In the genomic region with DNA sequence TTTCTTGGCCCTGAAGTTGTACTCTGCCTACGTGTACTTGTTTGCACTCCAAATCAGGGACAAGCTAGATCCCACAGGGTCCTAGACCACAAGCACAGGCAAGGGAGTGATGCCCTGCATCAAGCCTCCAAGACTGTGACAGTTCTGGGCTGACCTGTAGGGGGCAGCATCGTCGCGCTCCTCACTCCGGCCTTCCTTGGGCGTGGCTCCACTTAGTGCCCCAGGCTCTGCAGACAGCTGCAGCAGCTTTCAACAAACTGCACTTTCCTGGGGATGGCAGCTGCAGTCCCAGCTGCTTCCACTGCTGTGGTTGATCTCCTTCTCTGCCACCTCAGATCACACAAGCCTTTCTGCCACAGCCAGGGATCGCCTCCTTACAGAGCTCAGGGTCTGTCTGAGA, we compare ENCODE assay signal across 8 mouse cellular contexts.
DNase-seq lines count a peak whose midpoint lies in the region; ATAC-seq and TF ChIP-seq lines count a peak whose summit lies in the region.

No protein-coding gene starts in this region.

- no peaks in the 10 kb centered on the region for H3K4me1 ChIP-seq in bone marrow, adult 2 months (ENCODE audit: control insufficient read depth, insufficient read depth, low read length)
- no peaks in the 10 kb centered on the region for H3K4me1 ChIP-seq in embryonic facial prominence, embryonic 15.5 days
- H3K4me1 ChIP-seq in heart, embryonic 10.5 days, result peaks cover 9% of the 10 kb centered on the region; the same call in 1 of the 2 replicates
- 0 out of 2 replicates have a peak, but pooled peaks cover 2% of the 10 kb centered on the region for H3K4me1 ChIP-seq in kidney, embryonic 14.5 days (ENCODE audit: control insufficient read depth, insufficient read depth, low read length)
- H3K4me1 ChIP-seq in liver, adult 2 months (ENCODE audit: control insufficient read depth, insufficient read depth, low read length), result no peaks in the 10 kb centered on the region

- 7% methylated on average over 7 of the region's 7 CpGs for WGBS in bone marrow, adult 2 months
- 2% methylated on average over 7 of the region's 7 CpGs for WGBS in embryonic facial prominence, embryonic 15.5 days
- 2% methylated on average over 7 of the region's 7 CpGs for WGBS in heart, embryonic 10.5 days
- WGBS in kidney, embryonic 14.5 days, result 3% methylated on average over 7 of the region's 7 CpGs
- 6% methylated on average over 7 of the region's 7 CpGs for WGBS in liver, adult 2 months

- no peaks in the 10 kb centered on the region for H3K9me3 ChIP-seq in embryonic facial prominence, embryonic 15.5 days (replicated peaks)
- no peaks in the 10 kb centered on the region for H3K9me3 ChIP-seq in heart, embryonic 10.5 days
- no peaks in the 10 kb centered on the region for H3K9me3 ChIP-seq in kidney, embryonic 14.5 days (ENCODE audit: control insufficient read depth, low read length)

- H3K27me3 ChIP-seq in embryonic facial prominence, embryonic 15.5 days, result no peaks in the 10 kb centered on the region
- H3K27me3 ChIP-seq in heart, embryonic 10.5 days (ENCODE audit: insufficient read depth, poor library complexity, severe bottlenecking), result no peaks in the 10 kb centered on the region
- H3K27me3 ChIP-seq in kidney, embryonic 14.5 days (ENCODE audit: control insufficient read depth, insufficient read depth, low read length), result no peaks in the 10 kb centered on the region
- no peaks in the 10 kb centered on the region for H3K27me3 ChIP-seq in liver, adult 2 months (ENCODE audit: control insufficient read depth, insufficient read depth, low read length)
- H3K27me3 ChIP-seq in myocyte (ENCODE audit: control insufficient read depth, insufficient read depth, insufficient read length), result no peaks in the 10 kb centered on the region

- H3K36me3 ChIP-seq in embryonic facial prominence, embryonic 15.5 days, result no peaks in the 10 kb centered on the region
- no peaks in the 10 kb centered on the region for H3K36me3 ChIP-seq in heart, embryonic 10.5 days
- H3K36me3 ChIP-seq in kidney, embryonic 14.5 days (ENCODE audit: control insufficient read depth, insufficient read depth, low read length), result no peaks in the 10 kb centered on the region
- no peaks in the 10 kb centered on the region for H3K36me3 ChIP-seq in liver, adult 2 months (ENCODE audit: control insufficient read depth, insufficient read depth, low read length)
- no peaks in the 10 kb centered on the region for H3K36me3 ChIP-seq in myocyte (ENCODE audit: control insufficient read depth, insufficient read depth)

- no peak overlapping the region for H3ac ChIP-seq in myocyte (ENCODE audit: control insufficient read depth, insufficient read length)

- no peak overlapping the region for H3K4me2 ChIP-seq in embryonic facial prominence, embryonic 15.5 days (replicated peaks)
- no peak overlapping the region for H3K4me2 ChIP-seq in kidney, embryonic 14.5 days (replicated peaks; ENCODE audit: low read depth, low read length)
- H3K4me2 ChIP-seq in myocyte (ENCODE audit: low read depth), result no peak overlapping the region

- TF ChIP-seq CTCF in bone marrow, adult 2 months (IDR thresholded peaks at IDR 0.05; ENCODE audit: control insufficient read depth, insufficient read depth, low read length), result peak; percentile 86
- peak; percentile 86 for TF ChIP-seq CTCF in liver, adult 2 months (IDR thresholded peaks at IDR 0.05; ENCODE audit: low read depth, low read length)

- H3K27ac ChIP-seq in bone marrow, adult 2 months (ENCODE audit: control insufficient read depth, insufficient read depth, low read depth, low read length, poor library complexity), result no peak overlapping the region
- no peak overlapping the region for H3K27ac ChIP-seq in embryonic facial prominence, embryonic 15.5 days (replicated peaks)
- H3K27ac ChIP-seq in heart, embryonic 10.5 days, result no peak overlapping the region
- H3K27ac ChIP-seq in kidney, embryonic 14.5 days (ENCODE audit: low read depth, low read length), result no peak overlapping the region
- no peak overlapping the region for H3K27ac ChIP-seq in liver, adult 2 months (replicated peaks; ENCODE audit: insufficient read depth, low read depth, low read length)

- no peak for TF ChIP-seq POLR2A in bone marrow, adult 2 months (IDR thresholded peaks at IDR 0.05; ENCODE audit: borderline replicate concordance, control insufficient read depth, low read depth, low read length)
- TF ChIP-seq POLR2A in liver, adult 2 months (IDR thresholded peaks at IDR 0.05; ENCODE audit: extremely low read depth, insufficient read depth, low read length), result no peak
- no peak for TF ChIP-seq POLR2A in myocyte (IDR thresholded peaks at IDR 0.05; ENCODE audit: insufficient read length, low read depth)

- peak; percentile 82 for ATAC-seq in embryonic facial prominence, embryonic 15.5 days (ENCODE audit: insufficient number of reproducible peaks, low FRiP score, low TSS enrichment, low read depth)
- peak; percentile 81 for ATAC-seq in kidney, embryonic 14.5 days (ENCODE audit: low FRiP score, low TSS enrichment)

- no peak overlapping the region for H3K4me3 ChIP-seq in bone marrow, adult 2 months (replicated peaks; ENCODE audit: control insufficient read depth, low read depth, low read length)
- no peak overlapping the region for H3K4me3 ChIP-seq in embryonic facial prominence, embryonic 15.5 days (replicated peaks)
- no peak overlapping the region for H3K4me3 ChIP-seq in heart, embryonic 10.5 days
- no peak overlapping the region for H3K4me3 ChIP-seq in kidney, embryonic 14.5 days (ENCODE audit: low read length)
- no peak overlapping the region for H3K4me3 ChIP-seq in liver, adult 2 months (ENCODE audit: insufficient read depth, low read depth, low read length)
- H3K4me3 ChIP-seq in myocyte, result no peak overlapping the region

- DNase-seq in B cell, adult 2 months, result peak; percentile 78 to 81
- DNase-seq in heart, embryonic 10.5 days (ENCODE audit: low spot score), result peak; percentile 88
- DNase-seq in liver, adult 2 months (ENCODE audit: extremely low read depth, low read depth, low spot score), result peak; percentile 9
- peak; percentile 51 to 55 for DNase-seq in spleen, postnatal 36 days (ENCODE audit: low spot score in 2 of 2)

- H3K9ac ChIP-seq in embryonic facial prominence, embryonic 15.5 days, result no peak overlapping the region
- H3K9ac ChIP-seq in kidney, embryonic 14.5 days (ENCODE audit: low read depth, low read length), result 0 out of 2 replicates have a peak overlapping the region, but pooled peaks have one; percentile 7
- no peak overlapping the region for H3K9ac ChIP-seq in liver, adult 2 months (ENCODE audit: low read depth, low read length)

- no peaks in the 10 kb centered on the region for H3K79me2 ChIP-seq in liver, adult 2 months (ENCODE audit: control insufficient read depth, insufficient read depth, low read length)
- H3K79me2 ChIP-seq in myocyte (ENCODE audit: control insufficient read depth, insufficient read depth), result no peaks in the 10 kb centered on the region

TF ChIP-seq in myocyte, 11 proteins besides CTCF, POLR2A, EP300 and RAD21:
- TF ChIP-seq MYOG (IDR thresholded peaks at IDR 0.05; ENCODE audit: control insufficient read depth in 1 of 3, insufficient read depth in 1 of 3, insufficient read length in 2 of 3, low read depth in 2 of 3) (peak; percentile 98 to 99 (median 99)), TCF12 (IDR thresholded peaks at IDR 0.05; ENCODE audit: insufficient read depth, poor library complexity, severe bottlenecking) (peak; percentile 97), REST (IDR thresholded peaks at IDR 0.05; ENCODE audit: insufficient read depth, insufficient read length) (no peak), E2F4 (IDR thresholded peaks at IDR 0.05; ENCODE audit: insufficient read depth) (no peak), MAX (IDR thresholded peaks at IDR 0.05; ENCODE audit: low read depth) (no peak), POLR2AphosphoS2 (IDR thresholded peaks at IDR 0.05; ENCODE audit: insufficient read length, low read depth) (no peak), TCF3 (IDR thresholded peaks at IDR 0.05; ENCODE audit: insufficient read length, low read depth) (peak; percentile 98), MYOD1 (IDR thresholded peaks at IDR 0.05; ENCODE audit: control insufficient read depth in 1 of 3, insufficient read length in 2 of 3, low read depth in 2 of 3) (peak; percentile 95 to 97 (median 97)), SRF (IDR thresholded peaks at IDR 0.05; ENCODE audit: control insufficient read depth, insufficient read length, low read depth) (no peak), CEBPB (IDR thresholded peaks at IDR 0.05; ENCODE audit: insufficient read depth, poor library complexity, severe bottlenecking) (no peak), USF1 (IDR thresholded peaks at IDR 0.05; ENCODE audit: low read depth) (no peak)

Comparison
In these comparisons a context has a peak if more than half of its experiments do, and no peak if none do; other contexts are left out.
1. DNase-seq: peak in every context shown above with its lines; median percentile 88 in heart, embryonic 10.5 days; 80 in B cell, adult 2 months; 53 in spleen, postnatal 36 days; 9 in liver, adult 2 months.